Mouse (Mus musculus): ENCODE measurements around the gene Gm10974.

Gm10974 gene

DNA sequence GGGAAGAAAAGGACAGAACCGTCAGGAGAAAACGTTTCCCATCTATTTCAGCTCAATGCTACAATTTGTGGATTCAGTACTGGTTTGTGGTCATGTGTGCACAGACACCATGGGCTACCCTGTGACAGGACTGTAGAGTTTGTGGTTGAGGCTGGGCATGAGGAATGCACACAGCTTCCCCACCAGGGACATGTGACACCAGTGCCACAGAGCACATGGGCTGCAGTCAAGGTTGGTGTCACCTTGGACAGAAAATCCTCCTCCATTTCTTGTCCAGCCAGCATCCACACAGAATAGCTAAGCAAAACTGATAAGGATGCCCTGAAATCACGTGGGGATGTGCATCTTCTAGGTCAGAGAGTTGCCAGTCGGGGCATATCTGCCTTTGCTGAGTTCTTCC, 39.1 kb downstream of the Gm10974 start:
- DNase-seq (ENCODE audit: extremely low read depth, insufficient read length, low spot score): no peak

DNA sequence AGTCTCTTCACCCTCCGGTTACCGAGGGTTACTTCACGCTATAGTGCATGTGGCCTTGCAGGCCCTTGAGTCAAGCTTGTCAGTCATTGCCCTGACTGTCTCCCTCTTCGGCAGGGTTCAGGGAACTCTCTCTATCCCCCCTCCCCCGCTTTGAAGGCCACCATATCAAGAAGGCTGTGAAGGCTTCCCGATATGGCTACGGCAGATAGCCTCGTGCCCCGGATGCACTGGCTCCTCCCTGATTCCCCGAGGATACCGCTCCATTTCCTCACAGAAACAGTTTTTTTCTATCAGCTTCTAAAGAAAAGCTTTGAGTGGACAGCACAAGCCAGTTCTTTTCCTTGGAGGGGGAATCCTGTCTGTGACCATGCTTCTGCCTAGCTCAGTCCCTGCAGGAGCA, 39.8 kb downstream of the Gm10974 start:
- DNase-seq (ENCODE audit: extremely low read depth, insufficient read length, low spot score): no peak

DNA sequence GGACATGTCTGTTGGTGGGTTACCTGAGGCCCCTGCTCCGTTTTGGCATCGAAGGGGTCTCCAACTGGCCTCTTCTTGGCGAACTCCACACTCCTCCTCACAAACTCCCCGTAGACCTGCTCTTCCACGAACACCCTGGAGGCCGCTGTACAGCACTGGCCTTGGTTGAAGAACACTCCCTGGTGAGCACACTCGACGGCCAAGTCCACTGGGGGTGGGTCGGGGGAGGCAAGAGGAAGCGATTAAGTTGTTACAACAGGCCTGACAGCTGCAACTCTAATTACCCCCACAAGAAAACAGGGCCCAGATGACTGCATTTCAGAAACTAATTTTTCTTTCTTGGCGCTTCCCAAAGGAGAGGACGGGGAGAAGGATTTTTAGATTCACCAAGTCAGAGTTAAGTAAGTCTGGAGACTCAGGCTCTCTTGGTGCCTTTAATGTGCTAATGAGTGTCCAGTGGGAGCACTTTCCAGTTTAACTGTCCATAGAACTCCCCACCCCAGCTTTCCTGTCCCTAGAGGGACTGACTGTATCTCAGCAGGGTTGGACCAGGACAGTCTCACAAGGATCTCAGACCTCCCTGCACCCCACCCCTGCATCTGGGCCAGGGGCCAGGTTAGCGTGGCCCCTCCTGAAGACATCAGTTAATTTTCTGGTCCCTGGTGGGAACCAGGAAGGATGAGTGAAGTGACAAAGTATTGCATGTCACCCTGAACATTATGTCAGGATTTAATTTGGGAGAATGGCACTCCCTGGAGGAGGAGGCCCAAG, 40.4 kb downstream of the Gm10974 start:
- no peak for DNase-seq (ENCODE audit: extremely low read depth, insufficient read length, low spot score)

DNA sequence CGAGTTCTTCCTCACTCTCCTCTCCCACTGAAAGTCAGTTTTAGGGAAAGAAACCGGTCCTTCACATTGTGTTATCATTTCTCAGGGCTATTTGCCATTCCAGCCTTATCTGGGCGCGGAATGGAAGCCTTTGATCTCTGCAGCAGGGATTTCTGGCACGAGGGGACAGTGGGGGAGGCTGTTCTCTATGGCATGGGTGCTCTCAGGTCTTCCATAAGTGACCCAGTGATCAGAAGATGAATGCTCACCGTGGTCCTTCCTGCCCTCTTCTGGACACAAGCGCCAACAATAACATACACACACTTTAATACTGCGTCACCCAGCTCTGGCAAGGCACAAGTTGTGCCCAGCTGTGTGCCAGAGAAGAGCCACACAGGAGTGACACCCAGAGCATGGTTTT, 41.3 kb downstream of the Gm10974 start:
- DNase-seq (ENCODE audit: extremely low read depth, insufficient read length, low spot score): no peak

DNA sequence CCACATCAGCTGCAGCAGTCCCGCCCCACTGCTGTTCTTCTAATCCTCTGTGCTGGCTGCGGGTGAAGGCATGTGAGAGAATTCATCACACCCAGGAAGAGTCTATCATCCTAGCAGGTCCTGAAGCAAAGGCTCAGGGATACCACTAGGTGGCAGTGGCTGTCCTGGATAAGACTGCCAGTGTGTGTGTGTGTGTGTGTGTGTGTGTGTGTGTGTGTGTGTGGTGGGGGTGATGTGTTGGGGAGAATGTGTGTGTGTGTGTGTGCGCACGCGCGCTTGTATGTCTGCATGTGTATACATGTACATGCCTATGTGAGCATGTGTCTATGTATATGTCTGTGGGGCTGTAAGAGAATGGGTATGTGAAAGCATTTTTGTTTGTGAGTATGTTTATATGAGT, 43.7 kb downstream of the Gm10974 start:
- peak; percentile 29 for DNase-seq (ENCODE audit: extremely low read depth, insufficient read length, low spot score)

DNA sequence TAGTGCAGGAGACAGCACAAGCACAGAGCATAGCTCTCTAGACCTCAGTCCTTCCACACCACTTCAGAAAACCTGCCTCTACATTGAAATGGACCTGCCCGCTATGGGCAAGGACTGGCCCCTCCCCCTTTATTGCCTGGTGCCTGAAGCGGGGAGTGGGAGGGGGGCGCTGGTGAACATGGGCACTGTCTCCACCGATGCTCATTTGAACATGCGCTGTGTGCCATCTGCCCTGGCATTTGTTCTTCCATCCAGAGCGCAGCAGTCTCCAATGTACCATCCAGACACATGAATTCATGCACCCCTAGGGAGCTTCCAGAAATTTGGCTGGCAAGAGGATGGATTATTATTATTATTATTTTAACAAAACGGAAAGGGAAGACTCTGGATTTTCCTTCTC, 47.4 kb downstream of the Gm10974 start:
- no peak for DNase-seq (ENCODE audit: extremely low read depth, insufficient read length, low spot score)

DNA sequence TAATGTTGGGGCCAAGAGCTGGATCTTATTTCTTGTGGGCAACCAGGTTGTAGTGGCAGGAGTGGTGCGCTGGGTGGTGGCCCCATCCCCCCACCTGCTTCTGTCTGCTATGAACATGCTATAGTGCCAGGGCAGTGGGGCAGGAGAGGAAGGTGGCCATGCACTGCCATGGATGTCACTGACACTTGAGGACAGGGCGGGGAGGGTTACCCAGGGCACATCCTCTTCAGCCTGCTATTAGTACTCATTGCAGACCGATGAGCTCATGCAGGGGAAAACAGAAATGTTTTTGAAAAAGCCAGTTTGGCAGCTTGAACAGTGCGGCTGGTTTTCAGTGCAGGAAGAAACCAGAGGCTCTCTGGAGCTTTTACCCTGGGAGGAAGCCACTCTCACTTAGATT, 51.1 kb downstream of the Gm10974 start:
- no peak for DNase-seq (ENCODE audit: extremely low read depth, insufficient read length, low spot score)

DNA sequence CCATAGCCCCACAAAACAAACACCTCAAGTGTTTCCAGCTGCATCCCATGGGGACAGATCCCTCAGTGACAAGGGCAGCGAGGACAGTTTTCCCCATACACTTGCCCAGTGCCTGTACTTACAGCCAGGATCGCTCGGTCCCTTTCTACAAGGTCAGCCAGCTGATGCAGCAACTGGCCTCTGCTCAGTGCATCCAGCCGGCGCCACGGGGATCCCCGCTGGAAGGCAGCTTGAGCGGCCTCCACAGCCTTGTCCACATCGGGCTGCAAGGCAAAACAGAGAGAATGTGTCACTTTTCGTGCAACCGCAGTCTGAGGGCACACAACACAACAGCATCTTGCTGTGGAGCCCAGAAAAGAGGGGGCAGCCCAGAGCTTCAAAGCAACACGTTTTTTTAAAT, 53.3 kb downstream of the Gm10974 start:
- no peak for DNase-seq (ENCODE audit: extremely low read depth, insufficient read length, low spot score)

DNA sequence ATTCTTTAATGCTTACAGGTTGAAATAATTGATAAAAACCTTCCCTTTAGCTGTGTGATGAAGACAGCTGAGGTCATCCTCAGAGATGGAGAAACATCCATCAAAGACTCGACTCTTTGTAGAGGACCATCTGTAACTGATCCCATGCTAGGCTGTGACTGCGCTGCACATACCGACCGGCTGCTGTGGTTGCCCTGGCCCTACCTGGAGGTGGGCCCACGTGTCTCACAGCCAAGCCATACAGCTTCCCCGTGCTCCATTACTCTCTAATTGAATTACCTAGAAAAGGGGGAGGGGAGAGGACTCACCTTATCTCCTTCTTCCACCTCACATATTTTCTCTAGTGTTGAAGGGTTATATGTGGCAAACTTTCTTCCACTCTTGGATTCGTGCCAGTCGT, 56.2 kb downstream of the Gm10974 start:
- DNase-seq (ENCODE audit: extremely low read depth, insufficient read length, low spot score): no peak

DNA sequence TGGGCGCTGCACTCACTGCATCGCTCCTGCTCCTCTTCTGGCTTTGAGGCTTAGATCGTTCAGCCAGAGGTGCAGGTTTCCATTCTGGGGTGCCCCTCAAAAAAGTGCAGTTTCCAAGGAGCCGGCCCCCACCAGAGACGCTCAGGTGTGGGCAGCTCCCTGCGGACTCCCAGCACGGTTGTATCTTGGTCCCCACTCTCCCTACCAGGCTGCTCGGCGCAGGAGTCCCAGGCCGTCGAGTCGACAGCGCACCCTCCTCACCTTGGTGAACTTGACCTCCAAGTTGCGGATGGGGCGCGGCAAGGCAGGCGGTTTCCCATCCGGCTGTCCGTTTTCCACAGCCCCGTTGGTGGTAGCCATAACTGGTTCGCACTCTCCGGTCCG, 61.3 kb downstream of the Gm10974 start:
- DNase-seq (ENCODE audit: extremely low read depth, insufficient read length, low spot score): no peak

DNA sequence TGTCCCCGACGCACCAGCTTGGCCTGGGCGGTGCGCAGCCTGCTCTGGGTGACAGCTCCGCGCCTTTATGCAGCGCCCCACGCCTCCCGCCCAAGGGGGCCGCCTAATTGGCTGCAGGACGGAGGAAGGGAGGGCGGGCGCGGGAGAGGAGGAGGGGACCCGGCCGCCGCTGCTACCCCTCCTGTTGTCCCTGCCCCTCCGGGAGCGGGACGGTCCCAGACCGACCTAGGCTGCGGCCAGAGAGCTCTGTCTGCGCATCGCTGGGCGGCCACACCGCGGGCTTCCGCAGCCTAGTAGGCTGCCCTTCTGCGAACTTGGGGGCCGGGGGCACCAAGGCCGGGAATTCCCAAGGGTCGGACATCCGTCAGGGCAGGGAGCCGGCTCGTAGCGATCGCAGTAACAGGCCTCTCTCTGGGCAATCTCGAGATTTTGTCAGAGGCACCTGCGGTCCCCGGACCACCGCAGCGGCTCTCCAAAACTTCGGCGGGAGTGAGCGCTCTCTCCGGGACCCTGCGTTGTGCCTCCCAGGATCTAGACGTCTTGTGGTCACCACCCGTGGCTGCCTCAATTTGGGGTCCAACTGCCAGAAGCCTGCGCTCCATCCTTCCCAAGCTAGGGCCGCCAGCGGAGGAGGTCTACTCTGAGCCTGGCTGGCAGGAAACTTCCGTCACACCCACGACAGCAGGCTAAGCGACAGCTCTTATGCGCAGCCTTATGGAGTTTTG, 61.9 kb downstream of the Gm10974 start, which contains the start of gene Aldh1a3:
Aldh1a3 (minus strand) TSS at position 81 of the 725 bp plus-strand sequence.
- DNase-seq (ENCODE audit: extremely low read depth, insufficient read length, low spot score): no peak

DNA sequence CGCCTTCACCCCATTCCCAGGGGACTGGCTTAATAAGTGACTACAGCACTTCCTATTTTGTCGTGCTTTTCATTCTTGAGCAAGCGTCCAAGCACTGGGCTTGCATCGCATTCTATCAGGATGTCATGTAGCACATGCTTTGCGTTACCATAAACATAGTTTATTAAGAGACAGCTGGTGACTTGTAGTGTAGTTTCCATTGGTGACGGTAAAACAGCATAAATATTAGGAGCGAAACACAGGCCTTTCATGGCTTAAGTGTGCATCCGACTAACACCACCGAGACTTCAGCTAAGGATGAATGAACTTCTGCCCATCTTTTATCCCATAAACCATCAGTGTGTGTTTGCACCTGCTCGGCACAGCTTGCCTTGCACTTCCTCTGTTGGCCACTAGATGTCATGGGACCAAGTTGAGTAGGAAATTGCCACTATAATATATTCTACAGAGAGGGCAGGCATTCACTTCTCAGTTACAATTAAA, 68.8 kb downstream of the Gm10974 start:
- DNase-seq (ENCODE audit: extremely low read depth, insufficient read length, low spot score): no peak

Data from 3134 (cell line).